Mouse (Mus musculus) T-cell, adult 66 days (primary cell): ENCODE measurements around the gene Spam1. TPM values are rescaled to one million over a fixed set of nuclear protein-coding genes. Genes with fewer than 3 reads are reported as not detected.

Source experiments
- total RNA-seq, 2 experiments: library from RNA; stranded (reverse); gene quantifications; 3 replicates in 1 of 2; 4 replicates in 1 of 2; pipeline ENCODE4 v1.2.4; 2023

Gene Spam1
- not detected for total RNA-seq

GRCm38 (mm10) chr6:24790888-24791287 is at the start of gene Spam1:
TSS of gene Spam1 (plus strand) at chr6:24791188.

GRCm38 (mm10) chr6:24748029-24748428 is 43.0 kb upstream of the Spam1 start, which contains the start of gene Hyal4:
TSS of gene Hyal4 (plus strand) at chr6:24748329.

Other genes starting within 250 kb of the Spam1 start
- not detected for gene Lmod2, start 193.4 kb upstream of the Spam1 start, total RNA-seq
- gene Wasl, start 126.2 kb upstream of the Spam1 start, total RNA-seq = 10 to 100 TPM; 48.7 to 54.2 TPM
- not detected for gene Hyal6, start 57.9 kb upstream of the Spam1 start, total RNA-seq
- gene Hyal4, start 42.9 kb upstream of the Spam1 start, total RNA-seq = not detected
- gene Hyal5, start 66.8 kb downstream of the Spam1 start, total RNA-seq = not detected
- gene Tmem229a, start 165.1 kb downstream of the Spam1 start, total RNA-seq = not detected